In genomic region chr5:137288999-137289470, GRCm38 (mm10) we compare ENCODE assay signal across 8 mouse cellular contexts. TPM values are rescaled to one million over a fixed set of nuclear protein-coding genes. Genes with fewer than 3 reads are reported as not detected.
DNase-seq lines count a peak whose midpoint lies in the region; ATAC-seq and TF ChIP-seq lines count a peak whose summit lies in the region.

No protein-coding gene starts in this region.

- TF ChIP-seq CTCF in liver, postnatal 0 days (IDR thresholded peaks at IDR 0.05; ENCODE audit: low read depth), result peak; percentile 61

- H3K4me3 ChIP-seq in intestine, embryonic 15.5 days (replicated peaks), result peak overlapping the region; percentile 15
- H3K4me3 ChIP-seq in liver, postnatal 0 days (ENCODE audit: low read depth, low read length), result peak overlapping the region; percentile 62

- peaks cover 39% of the 10 kb centered on the region for H3K4me1 ChIP-seq in intestine, embryonic 15.5 days (replicated peaks)
- H3K4me1 ChIP-seq in liver, postnatal 0 days (ENCODE audit: insufficient read depth), result peaks cover 35% of the 10 kb centered on the region

- H3K9ac ChIP-seq in intestine, embryonic 15.5 days, result peak overlapping the region; percentile 1; the same call in 1 of the 2 replicates
- H3K9ac ChIP-seq in liver, postnatal 0 days (replicated peaks), result peak overlapping the region; percentile 83

- no peak for TF ChIP-seq EP300 in liver, postnatal 0 days (IDR thresholded peaks at IDR 0.05; ENCODE audit: low read depth)

- H3K4me2 ChIP-seq in intestine, embryonic 15.5 days (replicated peaks), result peak overlapping the region; percentile 86
- peak overlapping the region; percentile 99 for H3K4me2 ChIP-seq in liver, postnatal 0 days (ENCODE audit: low read depth, low read length)

- no peak overlapping the region for H3K27ac ChIP-seq in intestine, embryonic 15.5 days
- peak overlapping the region; percentile 99 for H3K27ac ChIP-seq in liver, postnatal 0 days (ENCODE audit: low read depth)

- no peak for ATAC-seq in intestine, embryonic 15.5 days
- peak; percentile 34 for ATAC-seq in liver, postnatal 0 days

- H3K9me3 ChIP-seq in intestine, embryonic 15.5 days, result no peaks in the 10 kb centered on the region
- H3K9me3 ChIP-seq in liver, postnatal 0 days (ENCODE audit: low read length), result no peaks in the 10 kb centered on the region

- WGBS in intestine, embryonic 15.5 days, result 3% methylated on average over 25 of the region's 25 CpGs
- 5% methylated on average over 25 of the region's 25 CpGs for WGBS in liver, postnatal 0 days (ENCODE audit: insufficient replicate concordance)

- no peaks in the 10 kb centered on the region for H3K36me3 ChIP-seq in intestine, embryonic 15.5 days
- H3K36me3 ChIP-seq in liver, postnatal 0 days (replicated peaks; ENCODE audit: insufficient read depth, low read length), result no peaks in the 10 kb centered on the region

- DNase-seq in left cerebral cortex, adult 18-20 months (ENCODE audit: low spot score in 2 of 2), result peak; percentile 62 to 64
- no peak for DNase-seq in left cerebral cortex, adult 11 months (ENCODE audit: low spot score)
- DNase-seq in cerebellum, adult 9-11 months, result peak; percentile 81
- DNase-seq in forelimb bud, embryonic 11.5 days (ENCODE audit: low read depth, low spot score), result peak; percentile 50
- DNase-seq in liver, postnatal 0 days, result peak; percentile 68
- DNase-seq in right cerebral cortex, postnatal 14 days, result peak; percentile 76
- DNase-seq in urinary bladder, adult 18-20 months (ENCODE audit: low spot score in 2 of 2), result no peak

- H3K27me3 ChIP-seq in intestine, embryonic 15.5 days (replicated peaks), result peaks cover 33% of the 10 kb centered on the region
- H3K27me3 ChIP-seq in liver, postnatal 0 days (ENCODE audit: insufficient read depth, low read length), result peaks cover 31% of the 10 kb centered on the region

RNA-seq across cellular contexts. Expression of gene Ache, which starts 1.7 kb away (rescaled TPM):
- 10 to 100 TPM; 50.0 to 54.6 TPM for total RNA-seq in left cerebral cortex, adult 18-20 months (2021)
- 9.5 and 9.7 TPM in 2 replicates for polyA plus RNA-seq in intestine, embryonic 15.5 days (2015; fragmentation: Nextera tagmentation; extraction: Ambion mirVana)
- polyA plus RNA-seq in liver, postnatal 0 days (2015; fragmentation: Nextera tagmentation; extraction: Ambion mirVana), result 10.3 and 11.1 TPM in 2 replicates

RNA-seq across cellular contexts. Expression of gene Ufsp1, which starts 5.4 kb away (rescaled TPM):
- 10 to 100 TPM; 12.2 to 13.4 TPM for total RNA-seq in left cerebral cortex, adult 18-20 months (2021)
- polyA plus RNA-seq in intestine, embryonic 15.5 days (2015; fragmentation: Nextera tagmentation; extraction: Ambion mirVana), result 7.8 and 8.5 TPM in 2 replicates
- polyA plus RNA-seq in liver, postnatal 0 days (2015; fragmentation: Nextera tagmentation; extraction: Ambion mirVana), result 9.1 and 9.5 TPM in 2 replicates

RNA-seq across cellular contexts. Expression of gene Srrt, which starts 18.4 kb away (rescaled TPM):
- 100 to 1,000 TPM; 185 to 191 TPM for total RNA-seq in left cerebral cortex, adult 18-20 months (2021)
- 117 and 120 TPM in 2 replicates for polyA plus RNA-seq in intestine, embryonic 15.5 days (2015; fragmentation: Nextera tagmentation; extraction: Ambion mirVana)
- polyA plus RNA-seq in liver, postnatal 0 days (2015; fragmentation: Nextera tagmentation; extraction: Ambion mirVana), result 24.1 and 28.2 TPM in 2 replicates

RNA-seq across cellular contexts. Expression of gene Trip6, which starts 25.2 kb away (rescaled TPM):
- total RNA-seq in left cerebral cortex, adult 18-20 months (2021), result 1 to 10 TPM; 4.8 to 5.9 TPM
- polyA plus RNA-seq in intestine, embryonic 15.5 days (2015; fragmentation: Nextera tagmentation; extraction: Ambion mirVana), result 63.9 and 64.8 TPM in 2 replicates
- polyA plus RNA-seq in liver, postnatal 0 days (2015; fragmentation: Nextera tagmentation; extraction: Ambion mirVana), result 7.5 and 9.2 TPM in 2 replicates

RNA-seq across cellular contexts. Expression of gene Slc12a9, which starts 44.4 kb away (rescaled TPM):
- total RNA-seq in left cerebral cortex, adult 18-20 months (2021), result 10 to 100 TPM; 20.3 to 23.9 TPM
- polyA plus RNA-seq in intestine, embryonic 15.5 days (2015; fragmentation: Nextera tagmentation; extraction: Ambion mirVana), result 14.3 and 15.9 TPM in 2 replicates
- polyA plus RNA-seq in liver, postnatal 0 days (2015; fragmentation: Nextera tagmentation; extraction: Ambion mirVana), result 2.9 and 3.2 TPM in 2 replicates

Comparison
In these comparisons a context has a peak if more than half of its experiments do, and no peak if none do; other contexts are left out.
1. DNase-seq: peak in left cerebral cortex, adult 18-20 months (2 of 2), cerebellum, adult 9-11 months (single experiment), forelimb bud, embryonic 11.5 days (single experiment), liver, postnatal 0 days (single experiment) and right cerebral cortex, postnatal 14 days (single experiment); none in left cerebral cortex, adult 11 months (single experiment) and urinary bladder, adult 18-20 months (0 of 2).